Mouse (Mus musculus) cerebellum, adult 2 months (tissue): ENCODE results near the gene Cab39l.

Experiments
- CTCF ChIP-seq: fragments of 200-500 bp; IDR thresholded peaks from 2 replicates; pipeline ENCODE4 v1.5.1; 2011; ENCODE audit warnings: low read depth, mild to moderate bottlenecking, control low read depth, low read length, moderate library complexity, borderline replicate concordance; ENCODE audit not compliant: insufficient read depth
- POLR2A ChIP-seq: fragments of 200-500 bp; IDR thresholded peaks from 2 replicates; pipeline ENCODE4 v1.6.1; 2011; ENCODE audit warnings: low read length, control low read depth, borderline replicate concordance; ENCODE audit not compliant: insufficient read depth

DNA sequence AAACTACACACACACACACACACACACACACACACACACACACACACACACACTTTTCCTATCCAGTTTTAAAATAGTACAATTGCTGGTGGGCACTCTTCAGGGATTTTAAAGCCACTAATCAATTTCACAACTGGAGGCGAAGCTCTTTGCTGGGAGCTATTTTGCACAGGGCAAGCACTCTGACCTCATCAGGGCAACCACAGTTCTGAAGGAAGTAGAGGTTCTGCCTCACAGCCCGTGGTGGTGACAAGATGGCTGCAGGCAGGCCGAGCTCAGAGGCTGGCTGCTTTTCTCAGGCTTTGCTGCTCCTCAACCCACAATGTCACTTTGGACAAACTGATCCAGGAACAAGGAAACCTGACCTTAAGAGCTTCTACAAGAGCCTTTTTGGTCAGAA, 166.2 kb downstream of the Cab39l start:
- no peak for TF ChIP-seq CTCF
- no peak for TF ChIP-seq POLR2A
